Mouse (Mus musculus): ENCODE measurements at regions not wholly inside any gene's neighbourhood (a gene's known extent, or its start where the extent isn't known, plus 50 kb on each side); places are given as distances from the start of the nearest gene placed in this dataset.

GRCm38 (mm10) chr9:33930286-33930685 is 555.4 kb upstream of the Kirrel3 start:
- no peak for DNase-seq (ENCODE audit: low spot score in 2 of 2)

GRCm38 (mm10) chr9:33934071-33934470 is 551.6 kb upstream of the Kirrel3 start:
- no peak for DNase-seq (ENCODE audit: low spot score in 2 of 2)

GRCm38 (mm10) chr9:33954319-33954718 is 531.4 kb upstream of the Kirrel3 start:
- no peak for DNase-seq (ENCODE audit: low spot score in 2 of 2)

Measured in urinary bladder, postnatal 4 days (tissue).